Mouse (Mus musculus) gastrocnemius, postnatal 25 days (tissue): Measurements from ENCODE around the gene Zfp26. TPM values are rescaled to one million over a fixed set of nuclear protein-coding genes. Genes with fewer than 3 reads are reported as not detected.
A peak's percentile ranks its signal among the peaks of the same experiment; 100 is the strongest.

Source experiments
- DNase-seq: peaks from one replicate; pipeline ENCODE4 v3.0.0; 2022
- long read RNA-seq, 2 experiments: library from polyadenylated mRNA; stranded (forward); transcript quantifications; one replicate each; pipeline ENCODE4 v2.0.0; 2021
- total RNA-seq, 2 experiments: library from RNA; stranded (reverse); gene quantifications; 1 replicate in 1 of 2; 2 replicates in 1 of 2; pipeline ENCODE4 v1.2.3; 2021

Gene Zfp26
- total RNA-seq, result 1 to 10 TPM; 6.7 to 7.2 TPM
- long read RNA-seq, experiment 1, partial matches to known transcripts, result 0 of 7 reads
- long read RNA-seq, experiment 1, other reads (novel, unspliced or antisense), result 7 of 7 reads
- long read RNA-seq, experiment 2, partial matches to known transcripts, result 0 of 7 reads
- long read RNA-seq, experiment 2, other reads (novel, unspliced or antisense), result 7 of 7 reads

- peak; percentile 57 for DNase-seq
Observed at GRCm38 (mm10) chr9:20459377-20460317, at the start of gene Zfp26. Gene Zfp26 (minus strand): TSS chr9:20460162.

DNA sequence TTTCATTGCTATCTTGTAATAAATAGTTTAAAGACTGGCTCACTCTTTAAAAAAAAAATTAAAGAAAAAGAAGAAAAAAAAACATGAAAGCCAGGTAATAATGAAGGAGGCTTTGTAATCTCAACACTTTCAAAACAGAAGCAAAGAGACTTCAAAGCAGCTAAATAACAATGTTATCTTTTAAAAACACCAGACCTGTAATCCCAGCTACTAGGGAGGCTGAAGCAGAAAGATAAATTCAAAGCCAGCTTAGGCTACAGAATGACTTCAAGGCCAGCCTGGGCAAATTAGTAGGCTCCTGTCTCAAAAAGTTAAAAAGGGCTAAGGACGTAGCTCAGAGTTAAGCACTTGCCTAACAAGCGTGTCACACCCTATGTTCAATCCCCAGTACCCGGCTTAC, 49.7 kb upstream of the Zfp26 start:
- DNase-seq, result no peak

GRCm38 (mm10) chr9:20504801-20505200, 44.8 kb upstream of the Zfp26 start:
- no peak for DNase-seq

DNA sequence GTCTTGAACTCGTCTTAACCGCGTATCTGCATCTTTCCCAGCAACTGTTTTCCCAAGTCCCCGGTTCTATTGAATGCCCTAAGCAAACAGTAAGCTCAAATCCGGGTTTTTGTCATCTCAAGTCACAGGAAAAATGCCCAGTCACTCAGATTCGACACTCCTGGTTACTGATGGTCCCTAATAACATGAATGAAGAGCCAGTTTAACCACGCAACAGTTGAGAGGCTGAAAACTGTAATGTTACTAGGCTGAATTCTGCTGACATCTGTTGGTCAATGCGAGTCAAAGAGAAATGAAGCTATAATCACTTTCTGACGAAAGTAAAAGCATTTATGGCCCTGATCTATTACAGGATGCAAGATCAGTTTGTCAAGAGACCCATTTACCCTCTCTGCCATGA, 33.3 kb upstream of the Zfp26 start:
- no peak for DNase-seq

DNA sequence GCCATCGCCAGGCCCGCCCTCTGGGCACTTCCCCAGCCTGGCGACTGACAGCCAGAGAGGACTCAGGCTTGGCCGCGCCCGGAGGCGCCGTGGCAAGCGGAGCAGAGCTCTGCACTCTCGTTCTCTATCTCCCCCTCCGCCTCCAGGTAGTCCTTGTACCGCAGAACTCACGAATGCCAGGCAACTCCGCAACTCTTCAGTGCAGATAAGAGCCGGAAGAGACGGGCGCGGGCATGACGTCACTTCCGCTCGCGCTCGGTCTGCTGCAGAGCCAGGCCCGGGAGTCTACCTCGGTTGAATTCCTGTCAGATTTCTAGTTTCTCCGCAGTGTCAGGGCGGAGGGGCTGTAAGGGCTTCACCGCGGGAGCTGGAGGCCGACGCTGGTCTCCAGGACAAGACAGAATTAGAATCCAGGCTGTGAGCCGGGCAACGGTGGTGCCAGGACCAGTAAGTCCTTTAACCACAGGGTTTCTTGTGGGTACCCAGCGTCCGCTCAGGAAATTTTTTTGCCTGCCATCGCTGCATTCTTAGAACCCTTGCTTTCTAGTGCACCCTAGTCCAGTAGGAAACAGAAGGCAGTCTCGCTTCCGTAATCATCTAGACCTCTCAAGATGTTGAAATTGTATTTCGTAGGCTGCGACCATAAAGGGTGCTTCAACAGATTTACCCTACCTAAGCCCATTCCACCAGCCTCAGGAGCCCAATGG, 32.7 kb upstream of the Zfp26 start, which contains the start of gene Zfp426:
Gene Zfp426 (minus strand): TSS at position 220 of the 707 bp plus-strand sequence.
- DNase-seq, result peak; percentile 83

GRCm38 (mm10) chr9:20491858-20492526, 32.0 kb upstream of the Zfp26 start:
- DNase-seq, result no peak

DNA sequence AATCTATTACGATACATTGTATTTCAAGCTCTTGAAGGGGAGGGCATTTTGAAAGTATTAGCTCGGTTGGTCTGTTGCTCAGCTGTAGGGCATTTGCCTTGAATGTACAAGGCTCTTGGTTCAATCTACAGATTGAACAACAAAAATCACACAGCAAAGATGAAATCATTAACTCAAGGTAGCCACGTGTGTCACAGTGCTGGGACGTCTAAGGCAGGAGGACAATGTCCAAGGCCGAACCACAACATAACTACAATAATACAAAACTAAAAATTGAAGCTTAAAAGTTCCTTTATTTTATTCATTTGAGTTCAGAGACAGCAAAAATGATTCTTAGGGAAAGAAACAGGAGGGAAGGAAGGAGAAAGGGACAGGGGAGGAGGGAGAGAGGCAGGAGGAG, 29.6 kb upstream of the Zfp26 start:
- DNase-seq, result no peak

DNA sequence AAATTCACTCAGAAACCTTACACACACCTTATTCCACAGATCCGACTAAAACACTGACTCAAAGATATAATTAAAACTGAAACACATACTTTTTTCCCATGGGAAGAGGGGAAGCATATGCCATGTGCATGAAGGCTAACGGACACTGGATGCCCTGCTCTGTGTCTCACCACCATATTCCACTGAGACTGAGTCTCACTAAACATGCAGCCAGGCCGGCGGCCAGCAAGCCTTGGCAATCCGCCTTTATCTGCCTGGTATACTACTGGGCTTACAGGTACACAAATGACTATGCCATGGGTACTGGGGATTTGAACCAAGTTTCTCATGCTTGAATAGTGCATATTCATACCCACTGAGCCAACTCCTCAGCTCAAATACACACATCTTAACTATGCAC, 19.4 kb upstream of the Zfp26 start:
- no peak for DNase-seq

- no peak for DNase-seq
Observed at GRCm38 (mm10) chr9:20476632-20477031, 16.7 kb upstream of the Zfp26 start.

DNA sequence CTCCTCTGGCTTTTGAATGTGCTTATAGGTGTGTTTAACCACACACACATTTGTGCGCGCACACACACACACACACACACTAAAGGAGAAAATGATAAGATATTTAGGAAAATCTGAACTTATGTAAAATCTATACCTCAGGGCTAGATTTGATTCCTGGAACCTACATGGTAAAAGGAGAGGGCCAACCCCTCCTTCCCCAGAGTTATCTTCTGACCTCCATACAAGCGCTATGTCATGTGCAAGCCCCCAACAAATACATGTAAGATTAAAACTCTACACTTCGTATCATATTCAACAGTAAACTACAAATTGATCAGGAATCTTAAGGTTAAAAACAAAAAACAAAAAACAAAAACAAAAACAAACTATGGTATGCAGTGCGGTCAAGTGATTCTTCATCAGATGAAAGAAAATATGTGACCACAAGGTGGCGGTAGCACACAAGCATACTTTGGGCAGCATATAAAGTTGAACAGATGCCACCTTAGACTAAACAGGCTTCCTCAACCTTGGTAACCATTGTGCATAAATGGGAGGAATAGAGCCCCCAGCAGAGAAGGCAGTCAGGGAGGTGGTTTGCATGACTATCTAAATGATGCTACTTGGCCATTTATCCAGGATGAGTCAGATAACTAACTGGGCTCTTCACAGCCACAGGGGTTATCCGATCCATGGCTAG, 6.9 kb upstream of the Zfp26 start:
- DNase-seq, result peak; percentile 7

- no peak for DNase-seq
Observed at GRCm38 (mm10) chr9:20453647-20454046, 6.3 kb downstream of the Zfp26 start.

DNA sequence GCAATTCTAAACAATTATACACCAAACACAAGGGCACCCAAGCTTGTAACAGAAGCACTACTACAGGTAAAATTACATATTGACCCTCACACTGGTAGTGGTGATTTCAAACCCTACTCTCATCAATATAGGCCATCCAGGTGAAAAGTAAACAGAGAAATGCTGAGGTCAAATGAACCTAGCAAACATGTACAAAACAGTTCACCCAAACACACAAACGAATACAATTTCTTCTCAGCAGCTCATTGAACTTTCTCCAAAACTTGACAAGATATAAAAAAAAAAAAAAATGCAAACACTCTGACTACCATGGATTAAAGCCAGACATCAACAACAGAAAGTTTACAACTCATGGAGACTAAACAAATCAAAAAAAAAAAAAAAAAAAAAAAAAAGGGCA, 8.5 kb downstream of the Zfp26 start:
- no peak for DNase-seq

DNA sequence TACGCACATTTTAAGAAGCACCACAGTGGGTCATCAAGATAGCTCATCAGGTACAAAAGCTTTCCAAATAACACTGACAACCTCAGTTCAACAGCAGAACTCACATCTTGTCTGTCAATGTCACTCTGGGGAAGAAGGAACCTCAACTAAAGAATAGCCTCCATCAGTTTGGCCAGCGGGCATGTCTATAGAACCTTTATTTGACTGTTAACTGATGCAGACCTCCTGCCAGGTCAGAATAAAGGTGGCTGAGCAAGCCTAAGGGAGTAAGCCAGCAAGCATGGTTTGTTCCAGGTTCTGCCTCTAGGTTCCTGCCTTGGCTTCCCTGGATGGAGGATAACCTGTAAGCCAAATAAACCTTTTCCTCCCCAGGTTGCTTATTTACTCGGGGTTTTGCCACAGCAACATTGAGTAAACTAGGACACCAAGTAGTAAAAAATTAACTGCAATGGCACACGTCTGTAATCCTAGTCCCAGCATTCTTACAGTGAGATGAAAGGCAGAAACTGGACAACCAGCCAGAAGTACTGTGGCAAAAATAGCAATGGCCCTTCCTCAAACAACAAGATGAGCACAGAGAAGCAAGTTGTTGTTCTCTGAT, 16.7 kb downstream of the Zfp26 start:
- no peak for DNase-seq

- no peak for DNase-seq
Observed at GRCm38 (mm10) chr9:20430004-20430403, 30.0 kb downstream of the Zfp26 start.

DNA sequence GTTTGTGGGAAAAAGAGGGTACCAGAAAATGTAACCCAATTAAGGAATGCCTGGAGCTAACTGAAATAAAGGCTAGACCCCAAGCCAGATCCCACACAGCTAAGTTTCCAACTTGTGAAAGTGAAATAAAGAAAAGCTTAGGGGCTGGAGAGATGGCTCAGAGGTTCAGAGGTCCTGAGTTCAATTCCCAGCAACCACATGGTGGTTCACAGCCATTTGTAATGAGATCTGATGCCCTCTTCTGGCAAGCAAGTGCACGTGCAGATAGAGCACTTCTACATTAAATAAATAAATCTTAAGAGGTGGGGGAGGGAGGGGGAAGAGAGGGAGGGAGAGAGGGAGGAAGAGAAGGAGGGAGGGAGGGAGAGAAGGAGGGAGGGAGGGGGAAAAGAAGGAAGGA, 48.5 kb downstream of the Zfp26 start:
- DNase-seq, result no peak

- no peak for DNase-seq
Observed at GRCm38 (mm10) chr9:20409319-20409718, 50.6 kb downstream of the Zfp26 start.

GRCm38 (mm10) chr9:20385343-20385703, 74.6 kb downstream of the Zfp26 start:
- no peak for DNase-seq

DNA sequence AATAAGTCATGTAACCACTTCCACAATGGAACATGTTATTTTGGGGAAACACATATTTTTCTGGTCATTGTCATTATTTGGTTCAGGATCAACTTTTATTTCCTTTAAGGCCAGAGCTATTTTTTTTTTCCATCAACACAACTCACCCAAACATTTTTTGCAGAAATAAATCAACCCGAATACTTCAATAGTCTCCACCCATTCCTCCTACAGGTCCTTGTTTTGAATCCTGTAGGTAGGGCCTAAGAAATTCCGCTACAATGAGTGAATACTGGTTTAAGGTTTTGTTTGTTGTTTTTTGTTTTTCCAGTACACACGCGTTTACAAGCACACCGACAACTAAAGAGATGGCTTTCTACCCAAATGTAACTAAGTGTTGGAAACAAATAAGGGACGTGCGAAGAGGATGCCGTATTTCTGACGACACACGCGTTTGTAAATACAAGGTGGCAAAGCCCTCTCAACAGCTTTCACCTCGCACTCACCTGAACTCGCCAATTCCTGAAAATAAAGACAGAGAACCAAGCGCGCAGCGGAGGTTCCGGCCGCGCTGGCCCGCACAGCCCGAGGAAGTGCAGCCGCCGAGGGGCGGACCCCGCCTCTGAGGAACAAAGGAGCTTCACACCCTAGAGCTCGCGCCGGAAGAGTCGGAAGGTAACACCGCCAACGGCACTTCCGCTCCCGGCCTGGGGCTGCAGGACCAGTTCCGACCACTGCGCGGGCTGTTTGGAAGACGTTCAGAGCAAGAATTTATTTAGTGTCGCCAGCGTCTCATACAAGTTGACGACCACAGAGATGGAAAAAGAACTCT, 75.2 kb downstream of the Zfp26 start, which contains the start of gene Zfp560:
Gene Zfp560 (minus strand): TSS at position 646 of the 811 bp plus-strand sequence.
- peak; percentile 85 for DNase-seq

DNA sequence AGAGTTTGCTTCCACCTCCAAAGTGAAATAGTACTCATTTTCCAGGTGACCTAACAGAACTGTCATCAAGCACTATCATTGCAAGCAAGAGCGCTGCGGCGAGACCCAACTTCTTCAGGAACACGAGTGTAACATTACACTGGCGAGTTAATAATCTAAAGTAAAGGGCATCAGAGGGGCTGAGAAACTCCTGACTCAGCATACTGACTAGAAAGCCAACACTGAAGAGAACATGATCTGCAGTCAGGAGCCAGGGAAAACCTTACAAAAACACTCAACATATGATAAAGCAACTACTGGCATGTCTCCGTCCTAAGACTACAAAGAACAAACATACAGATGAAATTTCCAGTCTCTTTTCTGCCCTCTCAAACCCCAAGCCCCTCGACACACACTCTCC, 76.3 kb downstream of the Zfp26 start:
- DNase-seq, result no peak
